Mouse (Mus musculus): Measurements from ENCODE around the gene Lrpprc. TPM values are rescaled to one million over a fixed set of nuclear protein-coding genes. Genes with fewer than 3 reads are reported as not detected.

Lrpprc gene
- polyA plus RNA-seq, 1 experiment: 32.9 TPM

DNA sequence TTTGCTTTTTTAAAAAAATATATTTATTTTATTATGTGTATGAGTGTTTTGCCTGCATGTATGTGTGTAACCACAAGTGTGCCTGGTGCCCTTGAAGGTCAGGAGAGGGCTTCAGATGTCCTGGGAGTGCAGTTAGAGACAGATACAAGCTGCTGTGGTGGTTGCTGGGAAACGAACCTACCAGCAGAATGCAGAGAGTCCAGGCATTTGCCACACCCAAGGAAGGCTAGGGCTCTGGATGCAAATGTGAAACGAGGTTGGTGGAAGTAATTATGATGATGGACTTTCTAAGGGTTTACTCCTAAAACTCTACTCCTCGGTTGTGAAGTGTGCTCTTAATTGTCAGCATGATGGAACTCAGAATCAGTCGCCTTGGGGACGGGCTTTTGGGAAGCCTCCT is 1.4 kb upstream of the Lrpprc start:
- H3K4me1 ChIP-seq (ENCODE audit: control insufficient read depth, insufficient read depth, low read length): no peaks in the 10 kb centered on the region
- TF ChIP-seq CTCF (IDR thresholded peaks at IDR 0.05; ENCODE audit: extremely low read depth, insufficient read depth, low read length) (no peak), POLR2A (IDR thresholded peaks at IDR 0.05; ENCODE audit: extremely low read depth, insufficient read depth, low read length) (no peak)
- H3K27ac ChIP-seq (ENCODE audit: insufficient read depth, low read length): no peak overlapping the region
- H3K4me3 ChIP-seq (ENCODE audit: insufficient read depth, low read length): no peak overlapping the region

GRCm38 (mm10) chr17:84791156-84791555 is 567 bp upstream of the Lrpprc start:
- Histone ChIP-seq H3K4me1 (ENCODE audit: control insufficient read depth, insufficient read depth, low read length) (no peaks in the 10 kb centered on the region), H3K4me3 (ENCODE audit: insufficient read depth, low read length) (peak overlapping the region; percentile 71), H3K27ac (ENCODE audit: insufficient read depth, low read length) (no peak overlapping the region)
- TF ChIP-seq CTCF (IDR thresholded peaks at IDR 0.05; ENCODE audit: extremely low read depth, insufficient read depth, low read length): no peak
- TF ChIP-seq POLR2A (IDR thresholded peaks at IDR 0.05; ENCODE audit: extremely low read depth, insufficient read depth, low read length): no peak

- H3K27ac ChIP-seq (ENCODE audit: insufficient read depth, low read length): no peak overlapping the region
- peak overlapping the region; percentile 71 for H3K4me3 ChIP-seq (ENCODE audit: insufficient read depth, low read length)
- H3K4me1 ChIP-seq (ENCODE audit: control insufficient read depth, insufficient read depth, low read length): no peaks in the 10 kb centered on the region
- TF ChIP-seq POLR2A (IDR thresholded peaks at IDR 0.05; ENCODE audit: extremely low read depth, insufficient read depth, low read length): no peak
- no peak for TF ChIP-seq CTCF (IDR thresholded peaks at IDR 0.05; ENCODE audit: extremely low read depth, insufficient read depth, low read length)
These were observed 546 bp downstream of the Lrpprc start for GRCm38 (mm10) chr17:84790043-84790442.

- Histone ChIP-seq H3K4me1 (ENCODE audit: control insufficient read depth, insufficient read depth, low read length) (no peaks in the 10 kb centered on the region), H3K4me3 (ENCODE audit: insufficient read depth, low read length) (no peak overlapping the region; the same call in 1 of the 2 replicates), H3K27ac (ENCODE audit: insufficient read depth, low read length) (no peak overlapping the region)
- TF ChIP-seq CTCF (IDR thresholded peaks at IDR 0.05; ENCODE audit: extremely low read depth, insufficient read depth, low read length): no peak
- TF ChIP-seq POLR2A (IDR thresholded peaks at IDR 0.05; ENCODE audit: extremely low read depth, insufficient read depth, low read length): no peak
These were observed 2.0 kb downstream of the Lrpprc start for GRCm38 (mm10) chr17:84788376-84789125.

DNA sequence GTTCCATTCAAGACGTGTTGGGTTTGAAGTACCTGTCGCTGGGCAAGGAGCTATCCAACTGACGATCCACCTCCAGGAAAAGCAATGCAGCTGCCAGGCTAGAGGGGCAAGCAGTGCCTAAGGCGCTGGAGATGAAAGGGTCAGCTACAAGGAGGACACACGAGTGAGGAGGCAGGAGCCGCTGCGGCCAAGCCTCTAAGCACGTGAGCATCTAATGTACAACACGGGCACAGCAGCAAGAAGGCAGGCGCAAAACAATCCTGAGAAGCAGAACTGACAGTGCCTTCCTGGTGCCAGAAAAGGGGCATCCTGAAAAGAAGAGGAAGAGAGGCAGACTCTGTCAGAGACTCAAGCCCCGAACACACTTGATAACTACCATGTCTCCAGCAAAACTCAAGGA is 3.1 kb downstream of the Lrpprc start:
- Histone ChIP-seq H3K4me1 (ENCODE audit: control insufficient read depth, insufficient read depth, low read length) (no peaks in the 10 kb centered on the region), H3K27ac (ENCODE audit: insufficient read depth, low read length) (no peak overlapping the region), H3K4me3 (ENCODE audit: insufficient read depth, low read length) (no peak overlapping the region)
- TF ChIP-seq CTCF (IDR thresholded peaks at IDR 0.05; ENCODE audit: extremely low read depth, insufficient read depth, low read length): no peak
- TF ChIP-seq POLR2A (IDR thresholded peaks at IDR 0.05; ENCODE audit: extremely low read depth, insufficient read depth, low read length): no peak

DNA sequence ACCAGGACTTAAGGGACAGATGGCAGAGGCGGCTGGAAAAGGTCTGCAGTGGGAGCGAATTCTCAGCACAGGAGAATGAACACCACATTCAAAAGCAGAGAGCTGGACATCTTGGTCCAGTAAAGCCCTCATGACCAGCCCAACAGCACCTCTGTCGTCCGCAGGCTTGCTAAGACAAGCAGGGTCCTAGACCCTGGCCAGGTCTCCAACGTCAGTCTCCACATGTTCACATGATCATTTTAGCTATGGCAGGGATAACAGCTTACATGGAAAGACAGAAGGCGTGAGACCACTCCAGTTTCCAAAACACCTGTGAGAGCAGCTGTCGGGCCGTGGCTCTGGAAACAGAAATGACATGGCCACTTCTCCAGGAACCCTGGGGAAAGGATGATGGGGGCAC is 3.7 kb downstream of the Lrpprc start:
- TF ChIP-seq POLR2A (IDR thresholded peaks at IDR 0.05; ENCODE audit: extremely low read depth, insufficient read depth, low read length) (no peak), CTCF (IDR thresholded peaks at IDR 0.05; ENCODE audit: extremely low read depth, insufficient read depth, low read length) (no peak)
- Histone ChIP-seq H3K27ac (ENCODE audit: insufficient read depth, low read length) (no peak overlapping the region), H3K4me3 (ENCODE audit: insufficient read depth, low read length) (no peak overlapping the region), H3K4me1 (ENCODE audit: control insufficient read depth, insufficient read depth, low read length) (0 out of 2 replicates have a peak, but pooled peaks cover 2% of the 10 kb centered on the region)

DNA sequence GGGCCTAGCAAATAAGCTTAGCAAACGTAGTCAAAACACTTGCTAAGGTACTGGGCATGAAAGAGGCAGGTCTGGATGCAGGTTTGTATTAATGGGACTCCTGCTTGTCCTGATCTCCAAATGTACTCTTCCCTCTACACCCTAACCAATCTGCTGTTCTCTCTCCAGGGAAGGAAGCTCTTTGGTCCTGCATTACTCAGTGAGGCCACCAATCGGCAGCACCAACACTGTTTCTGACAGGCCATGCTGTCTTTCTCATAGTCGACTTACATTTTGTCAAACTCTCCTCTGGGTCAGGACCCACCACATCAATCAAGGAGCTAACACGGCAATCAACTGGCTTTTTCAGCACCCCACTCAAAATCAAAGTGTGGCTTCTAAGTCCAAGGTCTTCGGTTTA is 5.4 kb downstream of the Lrpprc start:
- H3K27ac ChIP-seq (ENCODE audit: insufficient read depth, low read length): no peak overlapping the region
- H3K4me1 ChIP-seq (ENCODE audit: control insufficient read depth, insufficient read depth, low read length): 0 out of 2 replicates have a peak, but pooled peaks cover 2% of the 10 kb centered on the region
- H3K4me3 ChIP-seq (ENCODE audit: insufficient read depth, low read length): no peak overlapping the region
- TF ChIP-seq CTCF (IDR thresholded peaks at IDR 0.05; ENCODE audit: extremely low read depth, insufficient read depth, low read length) (no peak), POLR2A (IDR thresholded peaks at IDR 0.05; ENCODE audit: extremely low read depth, insufficient read depth, low read length) (no peak)

GRCm38 (mm10) chr17:84783491-84783890 is 7.1 kb downstream of the Lrpprc start:
- Histone ChIP-seq H3K4me1 (ENCODE audit: control insufficient read depth, insufficient read depth, low read length) (0 out of 2 replicates have a peak, but pooled peaks cover 2% of the 10 kb centered on the region), H3K4me3 (ENCODE audit: insufficient read depth, low read length) (no peak overlapping the region), H3K27ac (ENCODE audit: insufficient read depth, low read length) (no peak overlapping the region)
- TF ChIP-seq POLR2A (IDR thresholded peaks at IDR 0.05; ENCODE audit: extremely low read depth, insufficient read depth, low read length): no peak
- no peak for TF ChIP-seq CTCF (IDR thresholded peaks at IDR 0.05; ENCODE audit: extremely low read depth, insufficient read depth, low read length)

GRCm38 (mm10) chr17:84780321-84780720 is 10.3 kb downstream of the Lrpprc start:
- TF ChIP-seq POLR2A (IDR thresholded peaks at IDR 0.05; ENCODE audit: extremely low read depth, insufficient read depth, low read length) (no peak), CTCF (IDR thresholded peaks at IDR 0.05; ENCODE audit: extremely low read depth, insufficient read depth, low read length) (no peak)
- Histone ChIP-seq H3K27ac (ENCODE audit: insufficient read depth, low read length) (no peak overlapping the region), H3K4me3 (ENCODE audit: insufficient read depth, low read length) (no peak overlapping the region), H3K4me1 (ENCODE audit: control insufficient read depth, insufficient read depth, low read length) (0 out of 2 replicates have a peak, but pooled peaks cover 2% of the 10 kb centered on the region)

GRCm38 (mm10) chr17:84778477-84778978 is 12.1 kb downstream of the Lrpprc start:
- TF ChIP-seq POLR2A (IDR thresholded peaks at IDR 0.05; ENCODE audit: extremely low read depth, insufficient read depth, low read length): no peak
- TF ChIP-seq CTCF (IDR thresholded peaks at IDR 0.05; ENCODE audit: extremely low read depth, insufficient read depth, low read length): no peak
- Histone ChIP-seq H3K4me3 (ENCODE audit: insufficient read depth, low read length) (no peak overlapping the region), H3K27ac (ENCODE audit: insufficient read depth, low read length) (no peak overlapping the region), H3K4me1 (ENCODE audit: control insufficient read depth, insufficient read depth, low read length) (0 out of 2 replicates have a peak, but pooled peaks cover 2% of the 10 kb centered on the region)
